Mouse (Mus musculus) liver, embryonic 12.5 days (tissue): ENCODE results near the gene Ap1s3. TPM values are rescaled to one million over a fixed set of nuclear protein-coding genes. Genes with fewer than 3 reads are reported as not detected.

Experiments
- ATAC-seq: fragments of 200-750 bp; cut with Nextera tagmentation; 2 replicates; pipeline ENCODE4 v1.8.0; 2017; ENCODE audit warnings: moderate number of reproducible peaks, mild to moderate bottlenecking, moderate library complexity
- H3K27ac ChIP-seq: fragments of 300-500 bp; sonication (generic); 2 replicates; pipeline ENCODE4 v1.5.1; 2016; ENCODE audit warnings: mild to moderate bottlenecking
- H3K27me3 ChIP-seq: fragments of 300-500 bp; sonication (generic); replicated peaks from 2 replicates; pipeline ENCODE4 v1.6.1; 2016; ENCODE audit warnings: mild to moderate bottlenecking, moderate library complexity
- H3K36me3 ChIP-seq: fragments of 300-500 bp; sonication (generic); 2 replicates; pipeline ENCODE4 v1.6.1; 2016; ENCODE audit warnings: mild to moderate bottlenecking, moderate library complexity
- H3K4me1 ChIP-seq: fragments of 300-500 bp; sonication (generic); 2 replicates; pipeline ENCODE4 v1.6.1; 2016
- H3K4me2 ChIP-seq: fragments of 300-500 bp; sonication (generic); 2 replicates; pipeline ENCODE4 v1.6.1; 2016; ENCODE audit warnings: mild to moderate bottlenecking, moderate library complexity
- H3K4me3 ChIP-seq: fragments of 300-500 bp; sonication (generic); 2 replicates; pipeline ENCODE4 v1.5.1; 2016; ENCODE audit warnings: mild to moderate bottlenecking, moderate library complexity
- H3K9ac ChIP-seq: fragments of 300-500 bp; sonication (generic); 2 replicates; pipeline ENCODE4 v1.6.1; 2016; ENCODE audit warnings: mild to moderate bottlenecking, moderate library complexity
- H3K9me3 ChIP-seq: fragments of 300-500 bp; sonication (generic); replicated peaks from 2 replicates; pipeline ENCODE4 v1.6.1; 2016; ENCODE audit warnings: mild to moderate bottlenecking, moderate library complexity
- whole genome bisulfite sequencing: fragments of 180-500 bp; shearing (Covaris S2); methylation state at CpG from one replicate; pipeline ENCODE4 v1.1.7; 2016; ENCODE audit not compliant: insufficient replicate concordance; 5-methylcytosine and 5-hydroxymethylcytosine counted together
- polyA plus RNA-seq: library from polyadenylated mRNA; unstranded; fragments of >200 nt; fragmentation: Nextera tagmentation; extraction: Ambion mirVana; gene quantifications from 2 replicates; pipeline ENCODE4 v1.2.1, GENCODE M21; 2016

Ap1s3 gene
- polyA plus RNA-seq, 1 experiment from 2014 or later = 0.25 TPM

GRCm38 (mm10) chr1:79657411-79657810, 14.4 kb downstream of the Ap1s3 start:
- H3K27ac ChIP-seq = no peak overlapping the region
- no peak overlapping the region for H3K9ac ChIP-seq
- no peaks in the 10 kb centered on the region for H3K4me1 ChIP-seq
- H3K4me3 ChIP-seq = no peak overlapping the region
- no peak overlapping the region for H3K4me2 ChIP-seq
- no peaks in the 10 kb centered on the region for H3K36me3 ChIP-seq
- ATAC-seq = no peak
- 55% methylated on average over 1 of the region's 1 CpGs for WGBS
- no peaks in the 10 kb centered on the region for H3K9me3 ChIP-seq
- no peaks in the 10 kb centered on the region for H3K27me3 ChIP-seq

DNA sequence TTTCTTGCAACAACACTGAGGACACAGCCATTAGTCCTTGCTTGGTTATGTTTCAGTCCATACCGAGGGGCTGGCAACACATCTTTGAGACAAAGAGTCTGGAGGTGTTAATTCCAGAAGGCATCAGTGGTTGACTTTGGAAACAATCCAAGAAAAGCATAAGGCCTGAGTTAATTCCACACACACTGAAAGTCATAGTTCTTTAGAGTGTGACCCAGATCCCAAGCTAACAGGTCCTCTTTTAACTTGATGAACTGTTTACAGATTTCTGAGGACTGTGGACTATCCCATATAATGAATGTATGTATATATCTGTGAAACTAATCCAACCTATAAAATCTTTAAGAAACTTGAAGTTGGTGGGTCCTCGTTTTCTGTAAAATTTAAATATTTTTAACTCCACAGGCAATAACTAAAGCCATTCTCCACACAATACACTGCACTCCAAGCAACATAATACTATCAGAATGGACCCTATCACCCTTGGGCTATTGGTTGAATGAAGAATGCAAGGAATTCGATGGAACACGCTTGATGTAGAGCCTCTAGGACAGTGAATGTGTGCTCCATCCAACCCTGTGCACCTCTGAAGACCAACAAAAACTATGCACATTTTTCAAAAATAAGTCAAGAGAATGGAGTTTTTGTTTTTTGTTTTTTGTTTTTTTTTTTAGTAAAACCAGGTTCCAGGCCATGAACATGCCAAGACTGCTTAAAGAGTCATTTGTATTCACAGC, 15.8 kb downstream of the Ap1s3 start:
- no peaks in the 10 kb centered on the region for H3K36me3 ChIP-seq
- ATAC-seq = no peak
- no peak overlapping the region for H3K9ac ChIP-seq
- H3K4me1 ChIP-seq = no peaks in the 10 kb centered on the region
- H3K4me2 ChIP-seq = no peak overlapping the region
- no peaks in the 10 kb centered on the region for H3K27me3 ChIP-seq
- no peak overlapping the region for H3K27ac ChIP-seq
- no peaks in the 10 kb centered on the region for H3K9me3 ChIP-seq
- H3K4me3 ChIP-seq = no peak overlapping the region
- 61% methylated on average over 4 of the region's 4 CpGs for WGBS

DNA sequence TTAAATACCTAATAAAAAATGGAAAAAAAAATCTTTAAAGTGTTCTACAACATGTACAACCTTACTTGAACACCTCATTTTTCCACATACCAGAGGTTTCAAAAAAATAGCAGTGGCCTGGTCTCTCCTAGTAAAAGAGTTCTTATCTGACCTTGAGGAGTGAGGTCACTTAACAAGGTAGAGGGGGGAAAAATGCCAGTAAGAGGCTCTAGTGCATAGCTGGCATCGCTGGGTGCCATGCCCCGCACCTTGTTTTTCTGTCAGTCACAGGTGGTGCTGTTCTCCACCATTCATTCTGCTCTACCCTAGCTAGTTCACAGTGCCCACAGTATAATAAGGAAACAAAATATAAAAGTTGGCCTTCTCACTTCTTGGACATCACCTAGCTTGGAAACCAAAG, 16.8 kb downstream of the Ap1s3 start:
- ATAC-seq = no peak
- WGBS = 83% methylated on average over 2 of the region's 2 CpGs
- Histone ChIP-seq H3K4me1 (no peaks in the 10 kb centered on the region), H3K36me3 (no peaks in the 10 kb centered on the region), H3K27me3 (no peaks in the 10 kb centered on the region), H3K4me2 (no peak overlapping the region), H3K27ac (no peak overlapping the region), H3K9ac (no peak overlapping the region), H3K9me3 (no peaks in the 10 kb centered on the region), H3K4me3 (no peak overlapping the region)

- H3K27ac ChIP-seq = no peak overlapping the region
- H3K4me1 ChIP-seq = peaks cover 9% of the 10 kb centered on the region
- WGBS = 44% methylated on average over 6 of the region's 6 CpGs
- no peaks in the 10 kb centered on the region for H3K27me3 ChIP-seq
- H3K4me2 ChIP-seq = no peak overlapping the region
- no peaks in the 10 kb centered on the region for H3K9me3 ChIP-seq
- H3K9ac ChIP-seq = no peak overlapping the region
- H3K4me3 ChIP-seq = no peak overlapping the region
- H3K36me3 ChIP-seq = no peaks in the 10 kb centered on the region
- no peak for ATAC-seq
Observed at GRCm38 (mm10) chr1:79643411-79644110, 28.2 kb downstream of the Ap1s3 start.

DNA sequence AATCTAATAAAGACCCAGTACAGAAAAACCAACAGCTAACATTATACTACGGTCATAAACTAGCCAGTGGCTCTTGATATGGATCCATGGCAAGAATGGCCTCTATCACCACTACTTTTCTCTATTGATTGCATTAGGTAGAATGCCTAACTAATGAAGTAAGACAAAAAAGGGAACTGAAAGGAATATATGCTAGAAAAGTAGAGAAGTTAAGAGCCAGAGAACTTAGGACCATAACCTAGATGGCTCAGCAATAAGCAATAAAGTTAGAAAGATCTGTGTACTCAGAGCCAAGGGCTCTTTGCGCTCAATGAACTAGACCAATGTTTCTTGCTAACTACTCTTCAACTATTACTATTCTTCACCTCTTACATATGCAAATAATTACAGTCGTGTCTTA, 29.1 kb downstream of the Ap1s3 start:
- 70% methylated on average over 3 of the region's 3 CpGs for WGBS
- Histone ChIP-seq H3K36me3 (no peaks in the 10 kb centered on the region), H3K4me2 (no peak overlapping the region), H3K9ac (no peak overlapping the region), H3K9me3 (no peaks in the 10 kb centered on the region), H3K27me3 (no peaks in the 10 kb centered on the region), H3K4me1 (peaks cover 9% of the 10 kb centered on the region), H3K4me3 (no peak overlapping the region), H3K27ac (no peak overlapping the region)
- ATAC-seq = no peak

DNA sequence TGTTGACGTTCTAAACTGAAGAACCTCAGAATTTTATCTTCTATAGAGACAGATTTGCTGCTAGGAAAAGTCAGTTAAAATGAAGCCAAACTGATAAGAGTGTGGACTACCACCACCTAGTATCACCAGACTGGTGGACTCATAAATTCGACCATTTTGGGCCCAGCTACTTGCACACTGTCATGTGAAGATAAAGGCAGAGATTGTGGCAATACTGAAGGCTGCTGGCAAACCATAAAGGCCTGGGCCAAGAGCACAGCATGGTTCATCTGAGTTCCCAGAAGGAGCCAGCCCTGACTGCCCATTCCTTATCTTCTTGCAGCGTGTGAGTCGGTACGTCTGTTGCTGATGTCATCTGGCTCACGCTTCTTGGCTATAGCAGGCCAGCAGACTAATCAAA, 30.4 kb downstream of the Ap1s3 start:
- H3K4me3 ChIP-seq = no peak overlapping the region
- no peak overlapping the region for H3K9ac ChIP-seq
- no peak overlapping the region for H3K27ac ChIP-seq
- H3K4me2 ChIP-seq = no peak overlapping the region
- WGBS = 10% methylated on average over 6 of the region's 6 CpGs
- no peaks in the 10 kb centered on the region for H3K36me3 ChIP-seq
- H3K27me3 ChIP-seq = no peaks in the 10 kb centered on the region
- no peaks in the 10 kb centered on the region for H3K9me3 ChIP-seq
- H3K4me1 ChIP-seq = peaks cover 9% of the 10 kb centered on the region
- ATAC-seq = peak; percentile 87

DNA sequence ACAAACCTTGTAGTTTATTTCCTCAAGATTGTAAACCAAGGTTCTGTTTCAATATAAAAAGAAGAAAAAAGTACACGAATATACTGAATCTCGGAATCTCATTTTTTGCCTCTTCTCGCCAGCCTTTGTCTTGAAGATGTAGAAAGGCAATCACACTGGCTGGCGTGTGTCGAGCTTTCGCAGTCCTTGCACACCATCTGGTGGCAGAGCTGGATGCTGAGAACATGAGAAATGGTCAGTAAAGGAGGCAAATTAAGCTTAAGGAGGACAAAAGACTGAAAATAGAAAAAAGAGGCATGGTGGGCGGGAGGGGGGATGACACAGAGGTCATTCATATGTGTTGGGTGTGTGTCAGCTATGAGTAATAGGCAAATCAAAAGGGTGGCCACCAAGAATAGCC, 31.6 kb downstream of the Ap1s3 start:
- no peaks in the 10 kb centered on the region for H3K9me3 ChIP-seq
- H3K4me2 ChIP-seq = no peak overlapping the region
- H3K36me3 ChIP-seq = no peaks in the 10 kb centered on the region
- H3K4me1 ChIP-seq = peaks cover 9% of the 10 kb centered on the region
- WGBS = 73% methylated on average over 7 of the region's 7 CpGs
- no peak for ATAC-seq
- no peaks in the 10 kb centered on the region for H3K27me3 ChIP-seq
- no peak overlapping the region for H3K27ac ChIP-seq
- no peak overlapping the region for H3K4me3 ChIP-seq
- H3K9ac ChIP-seq = no peak overlapping the region

DNA sequence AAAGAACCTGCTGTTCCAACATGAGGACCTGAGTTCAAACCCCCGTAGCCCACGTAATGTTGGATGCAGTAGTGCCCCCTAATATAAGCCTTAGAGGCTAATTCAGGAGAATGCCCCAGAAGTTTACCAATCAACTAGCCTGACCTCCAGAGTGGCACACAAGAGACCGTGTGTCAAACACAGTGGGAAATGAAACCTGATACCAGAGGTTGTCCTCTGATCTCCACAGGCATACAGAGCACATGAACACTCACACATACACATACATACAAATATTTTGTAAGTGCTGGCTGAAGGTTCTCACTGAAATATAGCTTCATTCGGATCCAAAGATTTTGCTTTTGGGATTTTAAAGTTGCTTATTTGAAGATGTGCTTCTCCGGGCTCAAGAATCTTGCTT, 32.1 kb downstream of the Ap1s3 start:
- no peak for ATAC-seq
- no peak overlapping the region for H3K9ac ChIP-seq
- H3K27me3 ChIP-seq = no peaks in the 10 kb centered on the region
- H3K4me1 ChIP-seq = peaks cover 9% of the 10 kb centered on the region
- H3K36me3 ChIP-seq = no peaks in the 10 kb centered on the region
- no peaks in the 10 kb centered on the region for H3K9me3 ChIP-seq
- WGBS = 71% methylated on average over 5 of the region's 5 CpGs
- no peak overlapping the region for H3K27ac ChIP-seq
- H3K4me3 ChIP-seq = no peak overlapping the region
- H3K4me2 ChIP-seq = no peak overlapping the region

DNA sequence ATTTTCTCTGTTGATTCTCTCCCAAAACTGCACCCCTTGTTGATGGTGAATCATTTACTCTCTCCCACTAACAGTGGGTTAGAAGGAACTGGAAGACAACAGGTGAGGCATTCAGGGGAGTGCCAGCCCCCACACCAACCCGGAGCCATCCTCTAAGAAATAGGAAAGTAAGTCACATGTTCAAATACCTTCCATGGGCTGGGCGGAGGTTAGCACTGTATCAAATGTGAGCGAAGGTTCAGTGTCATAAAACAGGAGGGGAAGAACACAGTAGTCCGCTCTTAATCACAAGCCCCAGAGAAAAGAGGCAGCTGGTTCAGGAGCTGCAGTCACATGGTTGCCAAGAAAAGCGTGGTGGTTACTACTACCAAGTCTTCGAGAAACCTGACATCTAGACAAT, 32.7 kb downstream of the Ap1s3 start:
- 85% methylated on average over 6 of the region's 6 CpGs for WGBS
- no peaks in the 10 kb centered on the region for H3K27me3 ChIP-seq
- no peak overlapping the region for H3K4me3 ChIP-seq
- H3K36me3 ChIP-seq = no peaks in the 10 kb centered on the region
- no peaks in the 10 kb centered on the region for H3K9me3 ChIP-seq
- peaks cover 9% of the 10 kb centered on the region for H3K4me1 ChIP-seq
- no peak overlapping the region for H3K27ac ChIP-seq
- no peak overlapping the region for H3K4me2 ChIP-seq
- ATAC-seq = no peak
- H3K9ac ChIP-seq = no peak overlapping the region

- peaks cover 9% of the 10 kb centered on the region for H3K4me1 ChIP-seq
- no peak overlapping the region for H3K27ac ChIP-seq
- WGBS = 81% methylated on average over 2 of the region's 2 CpGs
- H3K4me2 ChIP-seq = no peak overlapping the region
- no peaks in the 10 kb centered on the region for H3K27me3 ChIP-seq
- no peaks in the 10 kb centered on the region for H3K36me3 ChIP-seq
- no peak overlapping the region for H3K9ac ChIP-seq
- no peaks in the 10 kb centered on the region for H3K9me3 ChIP-seq
- no peak overlapping the region for H3K4me3 ChIP-seq
- ATAC-seq = no peak
Observed at GRCm38 (mm10) chr1:79637768-79638167, 34.0 kb downstream of the Ap1s3 start.

DNA sequence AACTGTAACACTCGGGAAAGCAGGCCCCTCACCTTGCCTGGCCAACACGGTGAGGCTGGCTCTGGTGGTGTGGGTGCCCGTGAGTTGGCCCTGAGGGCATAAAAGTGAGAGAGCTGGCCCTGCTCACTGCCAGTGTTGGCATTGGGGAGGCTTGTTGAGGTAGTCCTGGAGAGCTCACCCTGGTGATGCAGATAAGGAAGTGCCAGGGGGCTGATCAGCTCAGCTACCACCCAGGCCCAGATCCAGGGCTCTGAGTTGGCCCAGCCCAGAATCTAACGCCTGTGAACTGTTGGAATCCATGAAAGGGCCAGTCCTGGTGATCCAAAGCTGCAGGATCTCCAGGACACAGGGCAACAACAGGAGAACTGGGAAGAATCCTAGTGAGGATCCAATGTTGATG, 40.3 kb downstream of the Ap1s3 start:
- 78% methylated on average over 4 of the region's 4 CpGs for WGBS
- Histone ChIP-seq H3K27ac (no peak overlapping the region), H3K4me2 (no peak overlapping the region), H3K9ac (no peak overlapping the region), H3K9me3 (no peaks in the 10 kb centered on the region), H3K4me3 (no peak overlapping the region), H3K4me1 (no peaks in the 10 kb centered on the region), H3K27me3 (no peaks in the 10 kb centered on the region), H3K36me3 (no peaks in the 10 kb centered on the region)
- ATAC-seq = no peak

GRCm38 (mm10) chr1:79629726-79630125, 42.0 kb downstream of the Ap1s3 start:
- Histone ChIP-seq H3K27me3 (no peaks in the 10 kb centered on the region), H3K9me3 (no peaks in the 10 kb centered on the region), H3K4me2 (no peak overlapping the region), H3K9ac (no peak overlapping the region), H3K36me3 (no peaks in the 10 kb centered on the region), H3K4me3 (no peak overlapping the region), H3K4me1 (no peaks in the 10 kb centered on the region), H3K27ac (no peak overlapping the region)
- ATAC-seq = no peak
- 43% methylated on average over 5 of the region's 5 CpGs for WGBS
